Mouse (Mus musculus): ENCODE results near the gene Smg6.
"Not testable (repeated sequence)": the region's sequence is repeated elsewhere in the genome, so short reads cannot be mapped to it uniquely, and the experiment has no call there.

Smg6 gene

DNA sequence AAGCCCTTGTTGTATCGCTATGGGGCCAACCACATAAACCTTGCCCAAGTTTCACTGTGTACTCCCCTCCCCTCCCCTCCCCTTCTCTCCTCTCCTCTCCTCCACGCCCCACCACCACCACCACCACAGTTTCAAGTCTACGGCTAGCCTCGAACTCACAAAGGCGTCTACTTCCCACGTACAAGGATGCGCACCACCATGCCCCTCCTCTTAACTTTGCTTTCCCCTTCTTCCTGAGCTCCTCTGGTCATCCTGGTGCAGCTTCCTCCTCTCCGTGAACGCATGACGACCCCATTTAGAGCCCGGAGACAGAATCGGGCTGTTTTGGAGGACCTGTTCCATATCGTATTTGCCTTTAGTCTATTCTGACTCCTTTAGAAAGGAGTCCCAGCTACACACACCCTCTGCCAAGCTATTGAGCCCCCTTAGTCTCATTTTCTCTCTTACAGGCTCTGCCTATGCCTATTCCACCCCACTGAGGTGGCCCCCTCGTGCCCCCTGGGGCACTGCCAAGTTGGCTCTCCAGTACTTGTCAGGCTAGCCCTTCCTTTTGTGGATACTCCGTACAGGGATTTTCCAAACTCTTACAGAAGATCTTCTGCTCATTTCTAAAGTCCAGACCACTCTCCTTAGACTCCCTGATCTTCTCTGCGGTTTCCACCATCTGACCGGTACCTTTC, 245.7 kb downstream of the Smg6 start:
- DNase-seq = no peak

DNA sequence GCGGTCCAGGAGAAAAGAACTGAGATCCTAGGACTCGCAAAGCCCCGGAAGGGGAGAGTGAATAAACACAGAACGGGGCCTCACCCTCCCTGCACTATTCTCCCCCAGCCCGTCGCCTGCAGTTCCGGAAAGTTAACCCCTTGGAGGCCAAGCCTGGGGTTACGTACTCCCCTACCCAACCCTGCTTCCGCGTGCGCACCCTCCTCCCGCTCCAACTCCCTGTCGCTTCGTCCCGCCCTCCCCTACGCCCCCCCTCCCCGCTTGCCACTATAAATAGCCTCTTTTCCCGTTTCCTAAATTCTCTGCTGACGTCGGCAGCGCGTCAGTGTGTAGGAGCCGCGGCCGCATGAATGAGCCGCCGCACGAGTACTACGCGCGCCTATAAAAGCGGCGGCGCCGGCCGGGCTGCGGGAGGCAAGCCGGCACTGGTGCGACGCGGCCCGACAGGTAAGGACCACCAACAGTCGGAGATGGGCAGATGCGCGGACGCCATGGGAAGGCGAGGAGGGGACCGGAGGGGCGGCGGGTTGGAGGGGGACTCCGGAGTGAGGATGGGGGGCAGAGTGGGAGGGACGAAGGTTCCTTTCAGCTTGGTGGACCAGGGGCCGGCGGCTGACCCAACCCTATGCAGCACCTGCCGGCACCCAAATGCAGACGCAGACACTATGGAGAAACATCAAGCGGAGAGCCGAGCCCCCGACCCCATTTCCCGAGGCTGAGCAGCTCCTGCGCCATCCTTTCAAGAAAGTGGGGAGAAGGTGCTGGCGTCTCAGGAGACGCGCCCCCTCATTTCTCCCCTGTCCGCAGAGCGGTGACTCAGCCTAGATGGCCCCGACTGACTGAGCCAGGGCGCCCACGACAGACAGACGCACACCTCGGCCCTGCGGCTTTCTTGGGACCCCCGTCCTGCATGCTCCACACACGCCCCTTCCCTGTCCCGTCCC, 246.8 kb downstream of the Smg6 start:
- no peak for DNase-seq

DNA sequence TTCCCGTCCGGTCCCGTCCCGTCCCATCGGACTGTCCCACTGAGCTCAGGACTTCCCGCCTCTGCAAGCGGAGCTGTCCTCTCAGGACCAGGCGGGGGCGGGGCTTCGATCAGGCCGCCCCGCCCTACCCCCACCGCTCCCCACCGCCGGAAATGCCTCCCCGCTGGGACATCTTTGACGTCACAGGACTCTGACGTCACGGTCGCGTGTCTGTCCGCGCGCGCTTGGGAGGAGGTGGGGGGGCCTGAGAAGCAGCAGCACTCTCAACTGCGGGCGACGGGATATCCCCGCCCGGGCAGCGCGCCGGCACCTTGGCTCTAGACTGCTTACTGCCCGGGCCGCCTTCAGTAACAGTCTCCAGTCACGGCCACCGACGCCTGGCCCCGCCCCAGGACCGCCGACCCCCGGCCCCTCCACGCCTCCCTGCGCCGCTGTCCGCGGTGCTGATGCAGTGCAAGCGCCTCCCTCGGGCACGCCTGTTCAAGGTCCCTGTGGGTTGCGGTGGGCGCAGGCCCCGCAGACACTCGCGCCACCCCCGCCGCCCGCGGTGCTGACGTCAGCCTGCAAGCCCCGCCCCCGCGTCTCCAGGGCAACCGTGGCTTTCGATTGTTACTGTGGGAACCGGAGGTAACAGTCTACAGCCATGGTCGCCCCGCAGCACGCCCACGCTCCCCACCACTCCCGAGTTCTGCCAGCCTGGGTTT, 247.6 kb downstream of the Smg6 start:
- peak; percentile 83 for DNase-seq

DNA sequence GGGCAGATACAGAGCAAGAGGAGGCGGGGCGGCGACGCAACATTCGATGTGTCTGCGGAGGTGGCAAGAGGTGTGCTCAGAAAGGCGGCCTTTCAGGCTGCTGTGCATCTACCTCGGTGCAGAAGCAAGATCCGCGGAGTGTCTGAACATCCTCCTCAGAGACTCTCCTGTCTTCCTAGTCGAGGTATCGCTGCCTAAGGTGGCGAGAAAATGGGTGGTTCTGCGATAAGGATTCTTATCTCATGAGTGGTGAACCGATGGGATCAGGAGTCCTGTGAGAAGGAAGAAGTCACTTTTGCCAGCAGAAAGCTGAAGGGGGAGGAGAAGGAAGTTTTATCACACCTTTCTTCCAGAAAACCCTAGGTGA, 248.2 kb downstream of the Smg6 start:
- no peak for DNase-seq

DNA sequence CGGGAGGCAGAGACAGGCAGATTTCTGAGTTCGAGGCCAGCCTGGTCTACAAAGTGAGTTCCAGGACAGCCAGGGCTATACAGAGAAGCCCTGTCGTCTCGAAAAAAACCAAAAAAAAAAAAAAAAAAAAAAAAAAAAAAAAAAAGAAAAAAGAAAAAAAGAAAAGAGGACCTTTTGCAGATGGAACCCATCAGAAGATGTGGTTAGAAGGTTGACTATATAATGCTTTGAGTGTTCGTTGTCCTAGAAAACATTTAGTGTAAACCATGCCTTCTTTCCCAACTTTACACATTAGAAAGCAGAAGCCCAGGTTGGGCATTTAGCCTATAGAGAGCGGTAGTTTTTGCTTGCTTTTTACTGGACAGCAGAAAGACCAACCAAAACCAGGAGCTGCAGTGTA, 249.0 kb downstream of the Smg6 start:
- not testable (repeated sequence) for DNase-seq

DNA sequence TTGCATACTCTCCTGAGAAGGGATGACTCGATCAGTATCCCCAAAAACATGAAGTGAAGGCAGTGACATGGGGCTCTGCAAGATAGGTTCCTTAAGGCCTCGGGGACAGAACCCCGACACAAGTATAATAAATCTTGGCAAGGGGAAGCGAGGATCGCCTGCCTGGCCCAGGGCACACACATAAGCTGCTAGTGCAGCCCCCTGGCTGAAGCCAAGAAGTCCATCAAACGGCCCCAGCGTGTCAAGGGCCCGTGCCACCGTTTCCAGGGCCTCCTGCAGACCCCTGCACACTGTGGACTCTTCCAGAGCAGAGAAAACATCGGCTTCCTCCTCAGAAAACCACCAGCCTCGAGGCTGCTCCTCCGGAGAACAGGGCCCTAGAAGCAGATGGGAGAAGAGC, 252.4 kb downstream of the Smg6 start:
- no peak for DNase-seq

DNA sequence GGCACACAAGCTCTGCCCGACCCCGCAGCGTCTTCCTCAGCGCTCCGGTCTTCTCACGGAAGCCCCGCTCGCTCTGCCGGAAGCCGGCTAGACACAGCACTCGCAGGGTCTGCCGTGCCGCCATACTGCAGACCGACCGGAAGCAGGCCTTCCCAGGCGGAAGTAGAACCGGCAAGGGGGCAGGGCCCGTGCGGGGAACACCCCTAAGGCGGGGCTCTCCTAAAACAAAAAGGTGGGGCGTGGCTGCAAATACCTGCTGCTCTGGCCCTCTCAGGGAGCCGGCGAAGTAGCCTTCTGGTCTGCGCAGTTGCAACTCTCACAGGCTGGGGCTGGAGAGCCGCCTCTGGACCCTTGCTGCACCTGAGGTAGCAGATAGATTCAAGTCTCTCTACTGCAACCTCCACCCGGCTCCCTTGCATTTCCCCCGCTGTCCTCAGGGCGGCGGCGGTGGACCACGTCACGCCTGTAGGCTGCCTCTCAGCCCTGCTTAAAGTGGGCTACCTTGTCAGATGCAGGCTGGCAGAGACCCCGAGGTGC, 253.1 kb downstream of the Smg6 start, which contains the start of gene Ovca2:
Gene Ovca2 (minus strand): TSS at position 164 of the 537 bp plus-strand sequence.
- peak; percentile 93 for DNase-seq

DNA sequence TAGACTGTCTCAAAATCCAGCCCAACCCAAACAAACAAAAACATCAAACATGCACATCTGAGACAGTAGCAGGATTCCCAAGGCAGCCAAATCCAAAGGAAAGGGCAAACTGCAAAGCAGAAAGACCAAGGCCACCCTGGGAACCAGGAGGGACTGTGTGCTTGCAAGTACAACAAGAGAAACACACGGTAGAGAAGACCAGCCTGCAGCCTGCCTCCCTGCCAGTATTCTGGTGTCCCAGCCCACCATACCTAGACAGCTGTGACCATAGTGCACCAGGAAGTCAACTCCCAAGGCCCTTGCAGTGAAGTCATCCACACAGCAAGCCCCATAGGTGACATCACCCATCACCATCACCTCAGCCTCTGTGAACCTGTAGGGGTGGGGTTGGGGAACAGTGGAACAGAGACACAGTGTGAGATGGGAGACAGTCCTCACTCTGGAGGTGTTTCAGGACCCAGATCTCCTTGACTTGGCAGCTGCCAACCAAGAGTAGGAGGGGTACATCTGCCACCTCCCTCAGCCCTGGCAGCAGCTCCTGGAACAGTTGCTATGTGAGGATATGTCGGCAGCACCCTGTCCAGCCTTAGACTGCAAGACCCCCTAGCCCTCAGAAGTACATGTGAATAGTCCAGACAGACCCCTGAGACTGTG, 258.4 kb downstream of the Smg6 start:
- DNase-seq = no peak

DNA sequence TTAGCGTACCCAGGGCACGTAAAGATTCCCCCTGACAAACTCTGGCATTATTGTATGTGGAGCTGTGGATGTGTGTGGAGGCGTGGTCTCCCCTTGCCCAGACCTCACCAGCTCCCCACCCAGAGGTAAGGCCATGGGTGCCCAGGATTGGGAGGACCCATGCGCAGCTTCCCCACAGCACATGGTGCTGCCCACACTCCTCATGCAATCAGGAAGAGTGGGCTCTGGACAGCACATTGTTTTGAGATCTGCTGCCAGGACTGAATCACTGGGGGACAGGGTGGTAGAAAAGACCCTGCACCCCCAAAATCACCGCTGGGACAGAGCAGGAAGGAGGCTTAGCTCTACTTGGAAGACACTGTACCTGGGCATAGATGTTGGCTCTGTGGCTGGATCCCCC, 258.9 kb downstream of the Smg6 start:
- no peak for DNase-seq

DNA sequence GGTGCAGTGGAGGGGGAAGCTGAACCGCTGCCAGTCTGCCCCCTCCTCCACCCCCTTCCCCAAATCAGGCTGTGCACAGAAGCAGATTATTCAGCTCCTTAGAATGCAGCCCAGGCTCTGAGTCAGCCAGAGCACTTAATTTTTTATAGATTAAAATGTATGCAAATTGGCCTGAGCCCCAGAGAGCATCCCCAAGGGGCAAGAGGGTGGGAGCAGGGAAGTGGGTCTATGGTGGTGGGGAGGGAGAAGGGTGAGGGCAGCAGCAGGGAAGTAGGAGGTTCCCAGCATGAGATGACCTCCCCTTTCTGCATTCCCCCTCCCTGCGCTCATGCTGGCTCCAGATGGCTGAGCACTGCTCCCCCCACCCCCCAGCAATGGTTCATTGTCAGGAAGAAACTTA, 259.4 kb downstream of the Smg6 start:
- DNase-seq = no peak

DNA sequence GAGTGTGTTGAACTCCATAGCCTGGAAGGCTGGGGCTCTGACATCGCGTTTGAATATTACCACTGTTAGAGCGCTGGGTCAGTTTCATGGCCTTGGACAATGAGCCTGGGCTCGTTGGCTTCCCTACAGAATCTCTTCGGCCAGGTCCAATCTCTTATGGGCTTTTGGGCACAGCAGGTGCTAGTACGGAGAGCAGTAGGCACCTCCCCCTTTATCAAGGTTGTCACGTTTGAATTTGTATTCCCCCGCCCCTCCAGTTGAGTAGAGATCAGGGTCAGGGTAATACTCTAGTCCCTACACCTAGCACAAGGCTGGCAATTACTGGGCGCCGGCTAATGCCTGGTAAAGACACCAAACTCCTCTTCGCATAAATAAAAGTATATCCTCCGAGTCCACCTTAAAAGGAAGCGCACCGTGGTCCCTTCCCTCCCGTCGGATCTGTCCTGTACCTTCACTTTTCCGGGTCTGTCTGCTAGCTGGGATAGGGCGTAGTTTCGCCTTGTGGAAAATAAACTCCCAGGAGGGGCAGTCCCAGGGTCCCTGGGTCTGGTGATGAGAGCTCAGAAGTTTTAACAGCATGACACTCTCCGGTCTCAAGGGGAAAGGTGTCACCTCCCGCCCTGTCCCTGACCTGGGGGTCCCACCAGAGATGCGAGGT, 264.2 kb downstream of the Smg6 start:
- no peak for DNase-seq

DNA sequence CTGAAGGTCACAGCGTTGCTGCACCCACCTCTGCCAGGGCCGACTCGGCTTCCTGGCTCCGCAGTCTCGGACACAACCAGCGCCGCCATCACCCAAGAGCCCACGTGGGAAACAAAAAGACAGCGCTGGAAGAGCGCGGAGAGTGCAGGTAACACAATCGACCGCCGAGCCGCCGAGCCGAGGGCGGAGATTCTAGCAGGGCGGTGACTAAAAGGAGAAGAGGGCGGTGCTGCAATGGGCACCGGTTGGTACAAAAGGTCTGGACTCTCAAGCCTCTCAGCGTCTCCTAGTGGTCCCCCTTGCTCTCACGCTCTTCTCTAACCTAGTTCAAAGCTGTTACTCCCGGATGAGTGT, 264.7 kb downstream of the Smg6 start:
- peak; percentile 90 for DNase-seq

DNA sequence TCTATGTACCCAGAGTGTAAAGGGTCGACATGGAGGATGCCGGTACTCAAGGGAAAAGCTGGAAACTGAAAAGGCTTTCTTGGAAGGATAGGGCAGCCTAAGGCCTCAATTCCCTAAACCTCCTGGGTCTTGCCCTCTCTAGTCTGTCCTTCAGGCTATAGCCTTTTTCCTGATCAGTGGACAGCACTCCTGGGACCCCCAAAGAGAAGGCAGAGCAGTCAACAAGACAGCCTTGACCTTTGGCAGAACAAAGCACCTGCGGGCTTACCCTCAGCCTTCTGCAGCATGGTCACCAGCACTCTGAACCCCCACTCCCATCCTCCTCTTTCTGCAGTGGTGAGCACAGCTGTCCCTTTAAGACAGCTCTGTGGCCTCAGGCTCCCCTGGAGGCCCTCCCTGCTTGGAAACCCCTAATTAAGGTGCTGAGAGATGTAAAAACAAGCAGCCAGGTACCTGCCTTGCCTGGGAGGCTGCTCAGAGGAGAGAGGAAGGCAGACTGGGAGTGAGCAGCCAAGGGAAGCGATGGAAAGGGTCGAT, 265.4 kb downstream of the Smg6 start, which contains the start of gene Dph1:
Gene Dph1 (minus strand): TSS at position 337 of the 537 bp plus-strand sequence.
- DNase-seq = no peak

DNA sequence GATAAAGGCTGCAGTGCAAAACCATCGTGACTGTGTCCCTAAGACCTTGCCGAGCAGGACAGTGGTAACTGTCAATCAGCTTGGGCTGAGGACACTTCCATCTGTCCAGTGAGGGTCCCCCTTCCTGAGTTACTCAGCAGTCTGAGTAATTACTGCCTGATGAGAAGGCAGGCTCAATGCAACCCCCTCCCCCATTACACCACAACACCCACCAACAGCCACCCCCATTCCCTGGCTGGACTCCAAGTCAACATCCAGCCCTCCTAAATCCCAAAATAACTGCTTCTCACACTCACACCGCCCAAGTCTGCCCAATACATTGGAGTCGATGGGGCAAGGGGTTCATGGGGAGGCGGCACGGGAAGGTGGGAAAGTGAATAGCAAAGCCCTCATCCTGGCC, 266.2 kb downstream of the Smg6 start:
- DNase-seq = no peak

DNA sequence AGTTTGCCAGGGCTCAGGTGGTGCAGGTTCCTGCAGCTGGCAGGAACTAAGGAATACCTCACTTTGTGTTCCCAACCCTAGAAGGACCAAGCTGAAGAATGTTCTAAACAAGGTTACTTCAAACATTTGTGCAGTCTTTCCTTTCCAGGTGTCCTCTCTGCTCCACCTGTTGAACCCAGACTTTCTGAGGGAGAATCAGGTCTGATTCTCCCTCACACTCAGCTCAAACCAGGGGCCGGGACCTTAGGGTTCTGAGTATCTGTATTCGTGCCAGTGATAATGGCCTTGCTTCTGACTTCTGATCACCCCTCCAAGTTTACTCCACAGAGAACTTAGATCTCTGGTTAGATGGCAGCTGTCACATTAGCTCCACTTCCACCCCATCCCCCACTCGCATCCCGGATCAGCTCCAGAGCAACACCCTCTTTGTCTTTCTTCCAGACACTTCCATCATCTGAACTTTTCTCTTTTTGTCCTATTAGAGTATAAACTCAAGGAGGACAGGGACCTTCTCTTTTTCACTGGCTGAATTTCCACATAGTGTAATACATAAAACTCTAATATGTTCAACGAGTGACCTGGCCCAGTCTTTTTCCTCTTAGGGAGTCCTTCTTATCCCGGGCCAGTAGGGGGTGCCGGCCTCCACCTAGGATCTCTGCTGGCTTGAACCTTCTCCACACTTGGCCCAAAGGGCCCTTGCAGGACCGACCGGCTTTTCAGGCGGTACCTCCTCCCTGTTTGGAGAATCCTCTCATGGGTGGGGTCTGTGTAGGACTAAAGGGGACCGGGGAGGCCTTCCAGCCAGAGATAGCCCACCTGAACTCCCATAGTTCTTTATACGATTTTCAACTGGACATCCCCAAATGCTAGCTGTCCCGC, 267.0 kb downstream of the Smg6 start:
- peak; percentile 86 for DNase-seq

DNA sequence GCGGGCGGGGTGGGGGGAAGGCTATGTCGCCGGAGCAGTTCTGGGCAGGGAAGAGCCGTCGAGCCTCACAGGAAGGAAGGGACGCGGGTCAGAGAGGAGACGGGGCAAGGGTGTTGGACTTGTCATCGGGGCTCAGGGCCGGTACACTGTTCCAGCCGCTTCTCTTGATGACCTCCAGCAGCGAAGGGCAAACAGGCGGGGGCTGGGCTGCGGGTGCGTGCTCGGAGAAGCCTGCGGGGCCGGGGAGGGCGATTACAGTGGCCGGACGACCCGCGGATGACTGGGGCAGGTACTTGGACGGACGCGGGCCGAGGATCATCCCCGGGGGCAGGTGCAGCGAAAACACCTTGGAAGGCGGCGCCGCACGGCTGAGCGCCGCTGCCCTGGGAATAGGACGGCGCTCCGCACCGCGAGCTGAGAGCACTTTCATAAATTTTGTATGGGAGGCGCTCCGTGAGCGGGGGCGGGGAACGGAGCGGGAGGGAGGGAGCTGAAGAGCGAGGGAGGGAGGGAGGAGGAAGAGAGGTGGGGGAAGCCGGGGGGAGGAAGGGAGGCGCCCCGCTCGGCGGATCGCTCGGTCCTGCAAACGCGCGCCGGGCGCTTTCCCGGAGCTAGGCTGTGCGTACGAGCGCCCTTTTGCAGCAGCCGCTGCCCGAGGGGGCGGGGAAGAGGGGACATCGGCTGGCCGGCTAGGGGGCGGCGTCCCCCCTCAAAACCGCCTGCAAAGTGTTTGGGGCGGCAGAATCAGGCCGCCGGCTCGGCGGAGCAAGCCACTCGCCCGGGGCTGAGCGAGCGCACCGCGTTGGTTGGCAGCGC, 267.8 kb downstream of the Smg6 start, which contains the start of gene Rtn4rl1:
Gene Rtn4rl1 (plus strand): TSS at position 528 of the 816 bp plus-strand sequence.
- peak; percentile 70 for DNase-seq

DNA sequence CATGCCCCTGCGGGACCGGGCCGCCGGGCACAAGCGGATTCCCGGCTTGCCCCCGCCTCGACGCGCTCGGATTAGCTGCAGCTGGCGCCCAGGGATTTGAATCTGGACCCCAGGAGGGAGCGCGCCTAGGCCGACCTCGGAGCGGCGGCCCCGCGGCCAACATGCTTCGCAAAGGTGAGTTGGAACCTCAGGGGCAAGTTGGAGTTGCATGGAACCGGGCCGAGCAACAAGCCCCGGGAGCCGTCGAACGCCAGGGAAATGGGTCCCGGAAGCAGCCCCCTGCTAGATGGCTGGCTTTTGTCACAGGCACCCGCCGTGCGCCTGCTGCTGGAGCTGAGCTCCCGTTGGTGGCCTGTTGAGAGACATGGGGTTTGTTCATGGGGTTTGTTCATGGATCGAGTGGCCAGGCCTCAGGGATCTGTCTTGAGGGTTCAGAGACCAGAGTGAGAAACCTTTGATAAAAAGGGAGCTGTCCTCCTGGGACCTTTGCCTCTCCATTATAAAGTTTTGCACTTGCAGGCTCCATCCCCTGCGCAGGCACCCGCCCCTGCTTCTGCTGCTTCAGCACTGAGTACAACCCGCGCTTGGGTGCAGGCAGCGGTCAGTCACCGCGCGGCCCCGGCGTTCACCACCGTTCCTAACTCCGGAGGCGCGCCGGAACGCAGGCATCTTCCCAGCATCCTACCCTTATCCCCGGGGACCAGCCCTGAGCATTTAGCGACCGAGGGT, 268.7 kb downstream of the Smg6 start:
- no peak for DNase-seq

DNA sequence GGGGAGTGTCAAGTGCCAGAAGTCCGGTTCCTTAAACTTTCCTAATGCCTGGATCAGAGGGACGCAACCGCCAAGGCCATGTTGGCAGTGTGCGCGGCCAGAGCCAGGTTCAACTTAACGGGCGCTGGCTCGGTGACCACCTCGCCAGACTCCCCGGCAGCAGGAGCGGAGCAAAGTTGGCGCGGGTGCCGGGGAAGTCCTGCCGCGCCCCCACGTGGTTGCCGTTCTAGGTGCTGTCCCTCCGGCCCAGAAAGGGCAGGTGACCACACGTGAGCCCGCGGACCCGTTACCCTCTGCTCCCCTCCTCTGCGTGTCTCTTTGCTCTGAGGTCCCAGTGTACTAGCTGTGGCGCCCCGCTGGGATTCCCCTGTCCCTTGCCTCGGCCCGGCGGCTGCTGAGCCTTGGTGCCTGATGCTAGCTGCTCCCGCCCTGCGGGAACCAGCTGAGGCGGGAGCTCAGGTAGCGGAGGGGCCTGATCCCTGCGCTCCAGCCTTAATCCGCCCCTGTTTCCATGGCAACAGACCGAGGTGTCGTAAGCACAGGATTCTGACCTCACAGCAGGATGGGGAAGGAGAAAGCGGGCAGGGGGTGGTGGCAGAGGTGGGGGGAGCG, 269.3 kb downstream of the Smg6 start:
- peak; percentile 66 for DNase-seq

DNA sequence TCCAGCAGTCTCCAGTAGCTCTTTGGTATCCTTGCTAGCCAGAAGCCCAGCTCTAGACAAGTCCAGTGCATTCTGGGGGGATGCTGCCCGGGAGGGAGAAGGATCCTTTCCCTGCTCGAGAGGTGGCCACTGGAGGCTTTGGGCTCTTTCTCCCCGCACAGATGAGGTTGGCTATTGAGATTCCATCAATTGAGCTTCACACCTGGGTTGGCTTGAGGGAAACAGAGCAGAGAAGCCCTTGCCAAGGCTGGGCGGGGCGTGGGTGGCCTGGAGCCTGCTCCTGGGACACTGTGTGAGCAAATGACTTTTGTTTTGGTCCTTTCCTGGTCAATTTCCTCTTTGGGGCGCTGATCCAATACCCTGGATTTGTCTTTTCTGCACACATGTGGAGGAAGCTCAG, 270.5 kb downstream of the Smg6 start:
- DNase-seq = no peak

All from kidney, adult 9 months (tissue).